Mouse (Mus musculus) E14TG2a.4 (cell line): Measurements from ENCODE around the gene Aif1.

Source experiments
- H3K27me3 ChIP-seq: 2 replicates; pipeline ENCODE4 v1.6.1; 2014; ENCODE audit warnings: low read length, control low read depth; ENCODE audit not compliant: insufficient read depth
- H3K36me3 ChIP-seq: 2 replicates; pipeline ENCODE4 v1.6.1; 2014; ENCODE audit warnings: low read length, control low read depth; ENCODE audit not compliant: insufficient read depth
- H3K4me1 ChIP-seq: replicated peaks from 2 replicates; pipeline ENCODE4 v1.6.1; 2014; ENCODE audit warnings: low read depth, low read length, control low read depth
- H3K4me3 ChIP-seq: replicated peaks from 2 replicates; pipeline ENCODE4 v1.5.1; 2014; ENCODE audit warnings: mild to moderate bottlenecking, low read length
- H3K9me3 ChIP-seq: 2 replicates; pipeline ENCODE4 v1.6.1; 2014; ENCODE audit warnings: low read length, control low read depth
- CTCF ChIP-seq: conservative IDR thresholded peaks from 2 replicates; pipeline ENCODE4 v1.5.1; 2014; ENCODE audit warnings: low read length
- NANOG ChIP-seq: IDR thresholded peaks from 2 replicates; pipeline ENCODE4 v1.6.1; 2014; ENCODE audit warnings: borderline replicate concordance, low read length, mixed read lengths
- POU5F1 ChIP-seq: IDR thresholded peaks from 2 replicates; pipeline ENCODE4 v1.6.1; 2014; ENCODE audit warnings: low read length, borderline replicate concordance

The Aif1 gene

DNA sequence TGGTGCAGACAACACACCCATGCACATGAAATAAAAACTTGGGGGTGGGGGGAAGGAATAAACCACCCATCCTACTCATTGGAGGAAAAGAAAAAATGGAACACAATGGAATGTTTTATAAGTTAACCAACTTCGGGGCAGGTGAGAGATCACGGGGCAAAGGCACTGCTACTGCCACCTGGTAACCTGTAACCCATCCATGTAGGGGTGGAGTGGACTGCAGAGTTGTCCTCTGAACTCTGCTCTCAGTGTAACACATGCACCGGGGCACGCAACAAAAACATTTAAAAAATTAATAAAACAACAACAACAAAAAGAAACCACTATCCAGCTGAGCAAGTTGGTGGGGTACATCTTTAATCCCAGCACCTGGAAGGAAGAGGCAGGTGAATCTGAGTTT, 23.7 kb downstream of the Aif1 start:
- peaks cover 99% of the 10 kb centered on the region for H3K36me3 ChIP-seq
- H3K4me1 ChIP-seq = peaks cover 64% of the 10 kb centered on the region
- H3K9me3 ChIP-seq = no peaks in the 10 kb centered on the region
- no peaks in the 10 kb centered on the region for H3K27me3 ChIP-seq
- TF ChIP-seq NANOG (no peak), CTCF (no peak), POU5F1 (no peak)
- no peak overlapping the region for H3K4me3 ChIP-seq

- TF ChIP-seq POU5F1 (no peak), NANOG (no peak), CTCF (no peak)
- Histone ChIP-seq H3K4me3 (no peak overlapping the region), H3K4me1 (peaks cover 49% of the 10 kb centered on the region), H3K9me3 (no peaks in the 10 kb centered on the region), H3K27me3 (no peaks in the 10 kb centered on the region), H3K36me3 (peaks cover 98% of the 10 kb centered on the region)
These were observed 27.8 kb downstream of the Aif1 start for GRCm38 (mm10) chr17:35147922-35148639.

- Histone ChIP-seq H3K36me3 (peaks cover 98% of the 10 kb centered on the region), H3K4me3 (no peak overlapping the region), H3K9me3 (no peaks in the 10 kb centered on the region), H3K27me3 (no peaks in the 10 kb centered on the region), H3K4me1 (peaks cover 49% of the 10 kb centered on the region)
- TF ChIP-seq CTCF (no peak), NANOG (no peak), POU5F1 (no peak)
These were observed 28.5 kb downstream of the Aif1 start for GRCm38 (mm10) chr17:35147348-35147747.

GRCm38 (mm10) chr17:35146139-35146538, 29.7 kb downstream of the Aif1 start:
- Histone ChIP-seq H3K36me3 (peaks cover 98% of the 10 kb centered on the region), H3K4me3 (no peak overlapping the region), H3K4me1 (peaks cover 61% of the 10 kb centered on the region), H3K27me3 (no peaks in the 10 kb centered on the region), H3K9me3 (no peaks in the 10 kb centered on the region)
- TF ChIP-seq CTCF = no peak
- TF ChIP-seq POU5F1 = no peak

DNA sequence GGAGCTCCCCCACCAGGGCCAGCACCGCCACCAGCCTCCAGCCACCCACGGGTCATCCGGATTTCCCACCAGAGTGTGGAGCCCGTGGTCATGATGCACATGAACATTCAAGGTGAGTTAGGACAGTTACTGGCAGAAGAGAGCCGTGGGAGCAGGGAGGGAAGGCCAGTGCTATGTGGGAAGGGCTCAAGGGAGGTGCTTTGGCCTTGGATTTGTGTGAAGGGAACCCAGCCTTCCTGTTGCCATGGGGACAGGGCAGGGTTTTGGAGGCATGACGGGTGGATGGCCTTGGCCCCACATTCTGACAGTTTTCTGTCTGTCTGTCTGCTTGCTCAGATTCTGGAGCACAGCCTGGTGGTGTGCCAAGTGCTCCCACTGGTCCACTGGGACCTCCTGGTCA, 33.9 kb downstream of the Aif1 start:
- H3K4me3 ChIP-seq = no peak overlapping the region
- peaks cover 70% of the 10 kb centered on the region for H3K4me1 ChIP-seq
- no peak for TF ChIP-seq CTCF
- no peak for TF ChIP-seq POU5F1
- no peak for TF ChIP-seq NANOG
- no peaks in the 10 kb centered on the region for H3K27me3 ChIP-seq
- H3K36me3 ChIP-seq = peaks cover 99% of the 10 kb centered on the region
- no peaks in the 10 kb centered on the region for H3K9me3 ChIP-seq

DNA sequence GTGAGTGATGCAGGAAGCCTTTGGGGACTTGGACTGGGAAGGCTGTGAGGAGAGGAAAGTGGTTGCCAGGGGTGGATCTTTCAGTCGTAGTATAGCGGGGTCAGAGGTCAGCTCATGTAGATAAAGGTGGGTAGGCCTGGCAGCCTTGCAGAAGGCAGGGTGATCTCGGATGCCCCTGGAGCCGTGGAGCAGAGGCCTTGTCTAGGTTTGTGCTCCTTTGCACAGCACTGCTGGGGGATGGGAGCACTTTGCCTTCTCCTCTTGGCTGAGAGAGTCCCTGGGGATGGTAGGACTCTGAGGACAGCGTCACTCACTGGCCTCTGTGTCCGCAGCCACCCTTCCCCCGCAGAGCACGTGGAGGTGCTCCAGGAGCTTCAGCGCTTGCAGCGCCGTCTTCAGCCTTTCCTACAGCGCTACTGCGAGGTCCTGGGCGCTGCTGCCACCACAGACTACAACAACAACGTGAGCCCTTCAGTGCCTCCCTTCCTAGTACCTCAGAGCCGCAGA, 35.3 kb downstream of the Aif1 start:
- H3K27me3 ChIP-seq = no peaks in the 10 kb centered on the region
- peaks cover 70% of the 10 kb centered on the region for H3K4me1 ChIP-seq
- no peak overlapping the region for H3K4me3 ChIP-seq
- no peaks in the 10 kb centered on the region for H3K9me3 ChIP-seq
- TF ChIP-seq POU5F1 = no peak
- TF ChIP-seq NANOG = no peak
- TF ChIP-seq CTCF = no peak
- H3K36me3 ChIP-seq = peaks cover 93% of the 10 kb centered on the region

DNA sequence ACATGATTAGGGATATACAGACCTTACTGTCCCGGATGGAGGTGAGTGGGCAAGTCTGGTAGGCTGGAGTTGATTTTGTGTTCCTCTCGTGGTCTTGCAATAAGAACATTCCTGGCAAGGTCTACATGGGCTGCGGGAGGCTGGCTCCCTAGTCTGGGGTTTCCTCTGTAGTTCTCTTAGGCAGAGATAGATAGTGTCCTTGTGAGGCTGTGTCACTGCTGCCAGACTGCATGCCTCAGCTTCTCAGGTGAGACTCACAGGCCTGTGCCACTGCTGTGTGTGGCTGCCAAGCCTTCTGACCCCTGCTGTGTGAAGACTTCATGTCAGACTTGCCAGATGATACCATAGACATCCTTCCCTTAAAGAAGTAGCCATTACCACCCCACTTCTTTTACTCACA, 36.6 kb downstream of the Aif1 start:
- Histone ChIP-seq H3K27me3 (no peaks in the 10 kb centered on the region), H3K4me1 (peaks cover 67% of the 10 kb centered on the region), H3K36me3 (peaks cover 80% of the 10 kb centered on the region), H3K4me3 (no peak overlapping the region), H3K9me3 (no peaks in the 10 kb centered on the region)
- TF ChIP-seq NANOG (no peak), CTCF (no peak), POU5F1 (no peak)

- TF ChIP-seq POU5F1 = no peak
- no peak for TF ChIP-seq NANOG
- TF ChIP-seq CTCF = no peak
- H3K4me3 ChIP-seq = peak overlapping the region; percentile 94
- H3K4me1 ChIP-seq = peaks cover 67% of the 10 kb centered on the region
- H3K9me3 ChIP-seq = no peaks in the 10 kb centered on the region
- H3K36me3 ChIP-seq = peaks cover 45% of the 10 kb centered on the region
- H3K27me3 ChIP-seq = no peaks in the 10 kb centered on the region
These were observed 40.1 kb downstream of the Aif1 start for GRCm38 (mm10) chr17:35135591-35136320.
